Mouse (Mus musculus) MEL (cell line): ENCODE data around the gene Fst. TPM values are rescaled to one million over a fixed set of nuclear protein-coding genes. Genes with fewer than 3 reads are reported as not detected.

Source experiments
- DNase-seq: peaks from one replicate; pipeline ENCODE4 v3.0.0; 2011; ENCODE audit warnings: low read depth, low spot score
- H3K27ac ChIP-seq: 2 replicates; pipeline ENCODE4 v1.5.1; 2012; ENCODE audit warnings: low read depth, mild to moderate bottlenecking, control low read depth, low read length, moderate library complexity; ENCODE audit not compliant: control insufficient read depth
- H3K27me3 ChIP-seq, 2 experiments: fragments of 150-350 bp in 1 of 2; sonication (generic) in 1 of 2; 2 replicates each; pipeline ENCODE4 v1.6.1; 2012; ENCODE audit warnings: low read length in 2 of 2, mild to moderate bottlenecking in 2 of 2, improper control_type of control experiment in 1 of 2, moderate library complexity in 1 of 2; ENCODE audit not compliant: insufficient read depth in 2 of 2, control insufficient read depth in 1 of 2
- H3K36me3 ChIP-seq, 2 experiments: 2 replicates each; pipeline ENCODE4 v1.6.1; 2012 to 2014; ENCODE audit warnings: low read length in 2 of 2, improper control_type of control experiment in 1 of 2, inconsistent platforms in 1 of 2, mild to moderate bottlenecking in 1 of 2; ENCODE audit not compliant: insufficient read depth in 2 of 2, control insufficient read depth in 1 of 2
- H3K4me1 ChIP-seq, 2 experiments: fragments of 150-350 bp in 1 of 2; sonication (generic) in 1 of 2; 2 replicates each; pipeline ENCODE4 v1.6.1; 2012; ENCODE audit warnings: low read length in 2 of 2, improper control_type of control experiment in 1 of 2, mild to moderate bottlenecking in 1 of 2; ENCODE audit not compliant: insufficient read depth in 2 of 2, control insufficient read depth in 1 of 2
- H3K4me3 ChIP-seq, 2 experiments: fragments of 150-350 bp in 1 of 2; sonication (generic) in 1 of 2; 2 replicates each; pipeline ENCODE4 v1.5.1; 2012; ENCODE audit warnings: low read depth in 2 of 2, low read length in 2 of 2, mild to moderate bottlenecking in 2 of 2, moderate library complexity in 2 of 2, control low read depth in 1 of 2, improper control_type of control experiment in 1 of 2; ENCODE audit not compliant: control insufficient read depth in 1 of 2, insufficient read depth in 1 of 2
- H3K79me2 ChIP-seq: 2 replicates; pipeline ENCODE4 v1.6.1; 2012; ENCODE audit warnings: mild to moderate bottlenecking, low read length, moderate library complexity; ENCODE audit not compliant: control insufficient read depth, poor library complexity, insufficient read depth
- H3K9ac ChIP-seq: 2 replicates; pipeline ENCODE4 v1.6.1; 2012; ENCODE audit warnings: low read depth, mild to moderate bottlenecking, control low read depth, low read length, moderate library complexity; ENCODE audit not compliant: control insufficient read depth, poor library complexity, severe bottlenecking
- H3K9me3 ChIP-seq: fragments of 150-350 bp; sonication (generic); replicated peaks from 2 replicates; pipeline ENCODE4 v1.6.1; 2012; ENCODE audit warnings: mild to moderate bottlenecking, low read length, improper control_type of control experiment, moderate library complexity; ENCODE audit not compliant: insufficient read depth
- BHLHE40 ChIP-seq: IDR thresholded peaks from 2 replicates; pipeline ENCODE4 v1.6.1; 2012; ENCODE audit warnings: low read depth, mild to moderate bottlenecking, inconsistent platforms, low read length, improper control_type of control experiment, borderline replicate concordance
- CHD2 ChIP-seq: IDR thresholded peaks from 2 replicates; pipeline ENCODE4 v1.6.1; 2011; ENCODE audit warnings: low read length, improper control_type of control experiment
- CTCF ChIP-seq, 3 experiments: IDR thresholded peaks in 2 of 3; conservative IDR thresholded peaks in 1 of 3; 2 replicates each; pipeline ENCODE4 v1.5.1; 2011 to 2012; ENCODE audit warnings: low read length in 3 of 3, low read depth in 2 of 3, mild to moderate bottlenecking in 2 of 3, improper control_type of control experiment in 1 of 3, inconsistent platforms in 1 of 3, mixed read lengths in 1 of 3, moderate library complexity in 1 of 3; ENCODE audit not compliant: control insufficient read depth in 1 of 3, insufficient read depth in 1 of 3, poor library complexity in 1 of 3, severe bottlenecking in 1 of 3
- E2F4 ChIP-seq: IDR thresholded peaks from 2 replicates; pipeline ENCODE4 v1.6.1; 2011; ENCODE audit warnings: low read depth, low read length, improper control_type of control experiment, borderline replicate concordance
- EP300 ChIP-seq, 2 experiments: IDR thresholded peaks; 2 replicates each; pipeline ENCODE4 v1.6.1; 2011; ENCODE audit warnings: improper control_type of control experiment in 2 of 2, low read length in 2 of 2, low read depth in 1 of 2, mild to moderate bottlenecking in 1 of 2
- GABPA ChIP-seq: IDR thresholded peaks from 2 replicates; pipeline ENCODE4 v1.6.1; 2012; ENCODE audit warnings: low read depth, mild to moderate bottlenecking, inconsistent platforms, low read length, improper control_type of control experiment, moderate library complexity
- GATA1 ChIP-seq: IDR thresholded peaks from 2 replicates; pipeline ENCODE4 v1.6.1; 2011; ENCODE audit warnings: low read depth, low read length, improper control_type of control experiment
- HCFC1 ChIP-seq: IDR thresholded peaks from 2 replicates; pipeline ENCODE4 v1.6.1; 2012; ENCODE audit warnings: low read depth, mild to moderate bottlenecking, inconsistent platforms, low read length, improper control_type of control experiment, moderate library complexity
- JUND ChIP-seq: IDR thresholded peaks from 2 replicates; pipeline ENCODE4 v1.6.1; 2011; ENCODE audit warnings: low read depth, mild to moderate bottlenecking, improper control_type of control experiment, low read length
- KAT2A ChIP-seq: conservative IDR thresholded peaks from 2 replicates; pipeline ENCODE4 v1.6.1; 2012; ENCODE audit warnings: low read depth, low read length, improper control_type of control experiment, inconsistent platforms
- MAFK ChIP-seq: IDR thresholded peaks from 2 replicates; pipeline ENCODE4 v1.6.1; 2011; ENCODE audit warnings: low read depth, mild to moderate bottlenecking, low read length, improper control_type of control experiment, borderline replicate concordance
- MAX ChIP-seq: IDR thresholded peaks from 2 replicates; pipeline ENCODE4 v1.6.1; 2011; ENCODE audit warnings: low read length, improper control_type of control experiment
- MEF2A ChIP-seq: IDR thresholded peaks from 2 replicates; pipeline ENCODE4 v1.6.1; 2014; ENCODE audit warnings: low read depth, mild to moderate bottlenecking, inconsistent platforms, low read length, improper control_type of control experiment; ENCODE audit not compliant: poor library complexity, insufficient replicate concordance, severe bottlenecking; ENCODE audit errors: extremely low read depth
- MYB ChIP-seq: IDR thresholded peaks from 2 replicates; pipeline ENCODE4 v1.6.1; 2011; ENCODE audit warnings: mild to moderate bottlenecking, low read depth, low read length, improper control_type of control experiment
- NRF1 ChIP-seq: IDR thresholded peaks from 2 replicates; pipeline ENCODE4 v1.6.1; 2014; ENCODE audit warnings: low read depth, mild to moderate bottlenecking, inconsistent platforms, low read length, improper control_type of control experiment, moderate library complexity; ENCODE audit not compliant: poor library complexity, insufficient read depth, severe bottlenecking
- POLR2A ChIP-seq, 2 experiments: IDR thresholded peaks; 2 replicates each; pipeline ENCODE4 v1.6.1; 2011 to 2012; ENCODE audit warnings: low read length in 2 of 2, mild to moderate bottlenecking in 2 of 2, control low read depth in 1 of 2, improper control_type of control experiment in 1 of 2, low read depth in 1 of 2, moderate library complexity in 1 of 2; ENCODE audit not compliant: control insufficient read depth in 1 of 2, insufficient read depth in 1 of 2, poor library complexity in 1 of 2
- POLR2AphosphoS2 ChIP-seq: IDR thresholded peaks from 2 replicates; pipeline ENCODE4 v1.6.1; 2011; ENCODE audit warnings: low read length, improper control_type of control experiment
- RCOR1 ChIP-seq: IDR thresholded peaks from 2 replicates; pipeline ENCODE4 v1.6.1; 2012; ENCODE audit warnings: low read depth, mild to moderate bottlenecking, inconsistent platforms, low read length, improper control_type of control experiment
- SIN3A ChIP-seq: IDR thresholded peaks from 2 replicates; pipeline ENCODE4 v1.6.1; 2012; ENCODE audit warnings: low read length, improper control_type of control experiment, inconsistent platforms
- SMC3 ChIP-seq: IDR thresholded peaks from 2 replicates; pipeline ENCODE4 v1.6.1; 2011; ENCODE audit warnings: low read depth, low read length, improper control_type of control experiment
- TAL1 ChIP-seq: IDR thresholded peaks from 2 replicates; pipeline ENCODE4 v1.6.1; 2012; ENCODE audit warnings: mild to moderate bottlenecking, inconsistent platforms, low read length, moderate library complexity, mixed read lengths
- TBP ChIP-seq: IDR thresholded peaks from 2 replicates; pipeline ENCODE4 v1.8.0; 2011; ENCODE audit warnings: low read depth, low read length, improper control_type of control experiment
- TCF12 ChIP-seq: IDR thresholded peaks from 2 replicates; pipeline ENCODE4 v1.6.1; 2014; ENCODE audit warnings: low read depth, mild to moderate bottlenecking, inconsistent platforms, low read length, improper control_type of control experiment, moderate library complexity
- UBTF ChIP-seq: IDR thresholded peaks from 2 replicates; pipeline ENCODE4 v1.6.1; 2012; ENCODE audit warnings: low read depth, mild to moderate bottlenecking, inconsistent platforms, low read length, improper control_type of control experiment, moderate library complexity, borderline replicate concordance; ENCODE audit not compliant: insufficient read depth
- USF2 ChIP-seq, 2 experiments: IDR thresholded peaks; 2 replicates each; pipeline ENCODE4 v1.6.1; 2011 to 2012; ENCODE audit warnings: improper control_type of control experiment in 2 of 2, low read length in 2 of 2, borderline replicate concordance in 1 of 2, inconsistent platforms in 1 of 2, low read depth in 1 of 2, mild to moderate bottlenecking in 1 of 2; ENCODE audit not compliant: insufficient read depth in 1 of 2
- ZC3H11A ChIP-seq: IDR thresholded peaks from 2 replicates; pipeline ENCODE4 v1.6.1; 2012; ENCODE audit warnings: low read depth, mild to moderate bottlenecking, inconsistent platforms, low read length, improper control_type of control experiment
- ZKSCAN1 ChIP-seq: IDR thresholded peaks from 2 replicates; pipeline ENCODE4 v1.6.1; 2012; ENCODE audit warnings: low read depth, mild to moderate bottlenecking, inconsistent platforms, low read length, improper control_type of control experiment, moderate library complexity
- ZMIZ1 ChIP-seq: IDR thresholded peaks from 2 replicates; pipeline ENCODE4 v1.6.1; 2012; ENCODE audit warnings: low read depth, mild to moderate bottlenecking, inconsistent platforms, low read length, improper control_type of control experiment, moderate library complexity
- ZNF384 ChIP-seq: IDR thresholded peaks from 2 replicates; pipeline ENCODE4 v1.6.1; 2012; ENCODE audit warnings: low read depth, mild to moderate bottlenecking, inconsistent platforms, low read length, improper control_type of control experiment
- polyA plus RNA-seq, 2 experiments: library from polyadenylated mRNA; stranded (reverse) in 1 of 2; unstranded in 1 of 2; fragments of >175 nt in 1 of 2; fragments of >200 nt in 1 of 2; gene quantifications; 2 replicates each; pipeline versions ENCODE4 v1.2.1 to v1.2.4; 2012; ENCODE audit warnings: low replicate concordance in 2 of 2, low read depth in 1 of 2; ENCODE audit not compliant: insufficient read length in 2 of 2, insufficient read depth in 1 of 2, missing spikeins in 1 of 2
- total RNA-seq: library from RNA; depleted of rRNA; stranded (reverse); fragments of 300-350 nt; gene quantifications from 2 replicates; pipeline ENCODE4 v1.2.3, GENCODE M21; 2012

The Fst gene
- total and polyA plus RNA-seq, 3 experiments, result not detected

GRCm38 (mm10) chr13:114455788-114456187 is 3.0 kb downstream of the Fst start:
- no peak overlapping the region for H3K27ac ChIP-seq
- no peak for DNase-seq
- no peaks in the 10 kb centered on the region for H3K9me3 ChIP-seq
- H3K79me2 ChIP-seq, result no peaks in the 10 kb centered on the region
- no peak overlapping the region for H3K4me3 ChIP-seq
- no peak overlapping the region for H3K9ac ChIP-seq
- no peaks in the 10 kb centered on the region for H3K36me3 ChIP-seq
- H3K4me1 ChIP-seq, result no peaks in the 10 kb centered on the region
- TF ChIP-seq HCFC1 (no peak), ZKSCAN1 (no peak), NRF1 (no peak), E2F4 (no peak), GATA1 (no peak), POLR2A (IDR thresholded peaks at IDR 0.05; ENCODE audit: control insufficient read depth in 1 of 2, insufficient read depth in 1 of 2, low read depth in 1 of 2, low read length in 2 of 2, poor library complexity in 1 of 2) (no peak), USF2 (IDR thresholded peaks at IDR 0.05; ENCODE audit: borderline replicate concordance in 1 of 2, insufficient read depth in 1 of 2, low read depth in 1 of 2, low read length in 2 of 2) (no peak), SMC3 (no peak), GABPA (no peak), JUND (no peak), ZC3H11A (no peak), KAT2A (no peak), CTCF (IDR thresholded peaks at IDR 0.05 in 2 of 3, conservative IDR thresholded peaks at IDR 0.05 in 1 of 3; ENCODE audit: control insufficient read depth in 1 of 3, insufficient read depth in 1 of 3, low read depth in 2 of 3, low read length in 3 of 3, poor library complexity in 1 of 3, severe bottlenecking in 1 of 3) (no peak), BHLHE40 (no peak), MYB (no peak), RCOR1 (no peak), MEF2A (no peak)
- no peaks in the 10 kb centered on the region for H3K27me3 ChIP-seq

GRCm38 (mm10) chr13:114447213-114447612 is 11.5 kb downstream of the Fst start:
- no peaks in the 10 kb centered on the region for H3K36me3 ChIP-seq
- TF ChIP-seq SIN3A, result no peak
- no peak for TF ChIP-seq ZC3H11A
- TF ChIP-seq TAL1, result no peak
- TF ChIP-seq TBP, result no peak
- TF ChIP-seq TCF12, result no peak
- TF ChIP-seq ZMIZ1, result no peak
- no peak for TF ChIP-seq EP300 (IDR thresholded peaks at IDR 0.05; ENCODE audit: low read depth in 1 of 2, low read length in 2 of 2)
- no peak for TF ChIP-seq MAX
- TF ChIP-seq CHD2, result no peak
- TF ChIP-seq RCOR1, result no peak
- no peak for TF ChIP-seq MAFK
- no peak for TF ChIP-seq MYB
- no peak for TF ChIP-seq NRF1
- no peak for TF ChIP-seq UBTF
- no peak for TF ChIP-seq CTCF (IDR thresholded peaks at IDR 0.05 in 2 of 3, conservative IDR thresholded peaks at IDR 0.05 in 1 of 3; ENCODE audit: control insufficient read depth in 1 of 3, insufficient read depth in 1 of 3, low read depth in 2 of 3, low read length in 3 of 3, poor library complexity in 1 of 3, severe bottlenecking in 1 of 3)
- TF ChIP-seq ZNF384, result no peak
- TF ChIP-seq E2F4, result no peak
- no peak for TF ChIP-seq MEF2A
- TF ChIP-seq POLR2AphosphoS2, result no peak
- TF ChIP-seq KAT2A, result no peak
- no peak overlapping the region for H3K9ac ChIP-seq
- no peaks in the 10 kb centered on the region for H3K9me3 ChIP-seq
- H3K4me1 ChIP-seq, result no peaks in the 10 kb centered on the region
- no peaks in the 10 kb centered on the region; a peak in 1 of 4 replicates for H3K27me3 ChIP-seq
- no peak overlapping the region for H3K27ac ChIP-seq
- no peaks in the 10 kb centered on the region for H3K79me2 ChIP-seq
- no peak for DNase-seq
- no peak overlapping the region for H3K4me3 ChIP-seq
